Mouse (Mus musculus) liver, embryonic 13.5 days (tissue): ENCODE measurements around the gene Lrrc52. TPM values are rescaled to one million over a fixed set of nuclear protein-coding genes. Genes with fewer than 3 reads are reported as not detected.

Experiments used
- ATAC-seq: fragments of 200-750 bp; cut with Nextera tagmentation; 2 replicates; pipeline ENCODE4 v1.8.0; 2017; ENCODE audit warnings: low read depth, mild to moderate bottlenecking, moderate number of reproducible peaks, moderate library complexity
- DNase-seq: peaks from one replicate; pipeline ENCODE4 v3.0.0; 2022
- H3K27ac ChIP-seq: fragments of 300-500 bp; sonication (generic); 2 replicates; pipeline ENCODE4 v1.5.1; 2015; ENCODE audit warnings: moderate library complexity, mild to moderate bottlenecking, inconsistent platforms
- H3K27me3 ChIP-seq: fragments of 300-500 bp; sonication (generic); 2 replicates; pipeline ENCODE4 v1.6.1; 2015; ENCODE audit warnings: mild to moderate bottlenecking, inconsistent platforms
- H3K36me3 ChIP-seq: fragments of 300-500 bp; sonication (generic); 2 replicates; pipeline ENCODE4 v1.6.1; 2015; ENCODE audit warnings: mild to moderate bottlenecking, inconsistent platforms
- H3K4me1 ChIP-seq: fragments of 300-500 bp; sonication (generic); replicated peaks from 2 replicates; pipeline ENCODE4 v1.6.1; 2015; ENCODE audit warnings: inconsistent platforms
- H3K4me2 ChIP-seq: fragments of 300-500 bp; sonication (generic); 2 replicates; pipeline ENCODE4 v1.6.1; 2015; ENCODE audit warnings: inconsistent platforms, mild to moderate bottlenecking, moderate library complexity
- H3K4me3 ChIP-seq: fragments of 300-500 bp; sonication (generic); replicated peaks from 2 replicates; pipeline ENCODE4 v1.5.1; 2015; ENCODE audit warnings: mild to moderate bottlenecking, inconsistent platforms
- H3K9ac ChIP-seq: fragments of 300-500 bp; sonication (generic); 2 replicates; pipeline ENCODE4 v1.6.1; 2015; ENCODE audit warnings: mild to moderate bottlenecking, inconsistent platforms
- H3K9me3 ChIP-seq: fragments of 300-500 bp; sonication (generic); replicated peaks from 2 replicates; pipeline ENCODE4 v1.6.1; 2016; ENCODE audit warnings: inconsistent platforms
- WGBS: fragments of 180-500 bp; shearing (Covaris S2); methylation state at CpG from one replicate; pipeline ENCODE4 v1.1.7; 2015; ENCODE audit not compliant: insufficient replicate concordance; 5-methylcytosine and 5-hydroxymethylcytosine counted together
- polyA plus RNA-seq: library from polyadenylated mRNA; unstranded; fragments of >200 nt; fragmentation: Nextera tagmentation; extraction: Ambion mirVana; gene quantifications from 2 replicates; pipeline ENCODE4 v1.2.1, GENCODE M21; 2015

Lrrc52 gene
- polyA plus RNA-seq, 1 experiment from 2014 or later: not detected

DNA sequence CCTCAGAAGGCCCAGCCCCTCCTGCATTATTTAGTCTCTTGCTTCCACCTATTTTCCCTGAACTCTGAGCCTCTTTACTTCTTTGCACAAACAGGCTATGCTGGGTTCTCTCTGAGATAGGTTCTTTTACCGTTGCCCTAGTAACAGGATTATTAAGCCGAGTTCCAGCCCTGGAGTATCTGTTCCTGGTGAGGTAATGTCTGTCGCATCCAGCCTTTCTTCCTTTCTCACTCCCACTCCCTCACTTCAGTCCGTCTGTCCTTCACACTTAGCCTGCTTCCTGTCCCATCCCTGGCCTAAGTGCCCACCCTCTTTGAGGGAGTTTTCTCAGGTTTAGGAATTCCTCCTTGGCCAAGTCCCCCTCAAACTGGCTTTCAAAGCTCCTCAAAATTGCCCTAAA lies 7.0 kb upstream of the Lrrc52 start:
- Histone ChIP-seq H3K27me3 (no peaks in the 10 kb centered on the region), H3K36me3 (no peaks in the 10 kb centered on the region), H3K4me3 (no peak overlapping the region), H3K9ac (no peak overlapping the region), H3K9me3 (no peaks in the 10 kb centered on the region), H3K27ac (no peak overlapping the region), H3K4me1 (no peaks in the 10 kb centered on the region), H3K4me2 (no peak overlapping the region)
- 53% methylated on average over 4 of the region's 4 CpGs for WGBS
- DNase-seq: no peak
- ATAC-seq: no peak

DNA sequence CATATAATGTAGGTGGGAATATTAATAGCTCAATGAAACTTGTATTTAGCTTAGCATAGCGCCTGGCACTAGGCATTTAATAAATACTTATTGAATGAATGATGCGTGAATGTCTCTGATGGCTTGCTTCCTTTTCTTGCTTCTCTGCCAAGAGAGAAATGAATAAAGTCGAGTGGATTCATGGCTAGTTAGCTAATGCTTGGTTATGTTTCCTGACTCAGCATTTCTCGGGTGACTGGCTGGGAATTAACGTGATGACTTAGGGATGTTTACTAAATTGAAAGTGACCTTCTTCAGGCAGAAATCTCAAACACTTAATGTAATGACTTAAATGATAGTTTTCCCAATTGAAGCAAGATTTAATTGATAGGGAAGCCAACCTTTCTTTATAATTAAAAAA lies 1.3 kb upstream of the Lrrc52 start:
- Histone ChIP-seq H3K9me3 (no peaks in the 10 kb centered on the region), H3K27ac (no peak overlapping the region), H3K4me3 (no peak overlapping the region), H3K4me2 (no peak overlapping the region), H3K27me3 (no peaks in the 10 kb centered on the region), H3K36me3 (no peaks in the 10 kb centered on the region), H3K4me1 (no peaks in the 10 kb centered on the region), H3K9ac (no peak overlapping the region)
- DNase-seq (no peak), ATAC-seq (no peak)
- 44% methylated on average over 5 of the region's 5 CpGs for WGBS

DNA sequence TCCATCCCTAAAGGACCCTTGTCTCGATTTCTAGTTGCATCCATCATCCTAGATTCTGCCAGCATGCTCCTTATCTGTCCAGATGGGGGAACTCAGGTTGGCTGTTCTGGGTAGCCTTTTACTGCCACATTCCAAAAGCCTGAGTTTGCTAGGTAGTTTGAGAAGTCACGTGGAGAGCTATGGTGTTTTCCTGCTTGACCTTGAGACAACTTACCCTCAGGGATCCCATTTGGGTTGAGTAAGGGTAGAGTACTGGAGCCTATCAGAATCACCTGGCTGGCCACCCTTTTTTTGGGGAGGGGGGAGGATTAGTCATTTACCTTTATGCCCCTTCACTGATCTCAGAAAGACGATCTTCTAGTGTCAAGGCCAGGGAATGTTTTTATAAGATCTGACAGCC lies 9.3 kb downstream of the Lrrc52 start:
- Histone ChIP-seq H3K36me3 (no peaks in the 10 kb centered on the region), H3K4me1 (peaks cover 6% of the 10 kb centered on the region), H3K4me2 (no peak overlapping the region), H3K27me3 (no peaks in the 10 kb centered on the region), H3K4me3 (no peak overlapping the region), H3K27ac (no peak overlapping the region), H3K9me3 (no peaks in the 10 kb centered on the region), H3K9ac (no peak overlapping the region)
- WGBS: 47% methylated on average over 3 of the region's 3 CpGs
- ATAC-seq (no peak), DNase-seq (no peak)

DNA sequence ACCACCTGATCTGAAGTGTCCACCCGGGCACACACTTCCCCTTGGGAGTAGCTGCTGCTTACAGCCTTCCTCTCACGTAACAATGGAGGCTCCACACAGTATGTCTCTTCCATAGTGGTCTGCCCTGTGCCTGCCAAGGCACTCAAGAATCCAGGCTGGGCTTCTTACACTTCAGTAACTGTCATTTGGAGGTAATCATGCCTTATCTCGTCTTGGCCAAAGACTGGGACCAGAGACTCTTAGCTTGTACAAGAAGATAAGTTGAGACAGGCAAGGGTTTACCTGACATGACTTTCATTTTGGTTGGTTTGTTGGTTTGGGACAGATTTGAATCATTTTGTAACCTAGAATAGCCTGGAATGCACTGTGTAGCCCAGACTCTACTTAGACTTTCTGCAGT lies 13.5 kb downstream of the Lrrc52 start:
- WGBS: 32% methylated on average over 3 of the region's 3 CpGs

DNA sequence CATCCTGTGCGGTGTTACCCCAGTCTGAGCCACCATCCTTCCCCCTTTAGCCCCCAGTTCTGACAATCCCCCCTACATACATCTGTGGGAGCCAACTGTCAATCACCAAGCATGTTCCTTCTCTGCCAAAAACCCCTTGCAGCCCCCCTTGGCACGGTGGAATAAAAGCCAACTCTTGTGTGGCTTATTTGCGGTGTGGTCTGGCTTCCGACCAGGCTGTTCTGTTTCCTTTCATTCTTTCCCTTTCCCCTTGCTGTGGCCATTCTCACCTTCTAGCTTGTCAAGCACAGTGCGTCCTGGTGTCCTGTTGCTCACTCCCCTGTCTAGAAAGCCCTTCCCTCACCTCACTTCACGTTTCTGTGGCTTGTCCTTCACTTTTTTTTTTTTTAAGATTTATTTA lies 14.1 kb downstream of the Lrrc52 start:
- no peak overlapping the region for H3K4me2 ChIP-seq
- ATAC-seq (no peak), DNase-seq (no peak)
- peaks cover 6% of the 10 kb centered on the region for H3K4me1 ChIP-seq
- H3K9me3 ChIP-seq: no peaks in the 10 kb centered on the region
- H3K9ac ChIP-seq: no peak overlapping the region
- H3K27ac ChIP-seq: no peak overlapping the region
- 42% methylated on average over 6 of the region's 6 CpGs for WGBS
- no peaks in the 10 kb centered on the region for H3K36me3 ChIP-seq
- no peaks in the 10 kb centered on the region for H3K27me3 ChIP-seq
- no peak overlapping the region for H3K4me3 ChIP-seq

More for the DNA sequence above, 13.5 kb downstream of the Lrrc52 start:
- Histone ChIP-seq H3K27ac (no peak overlapping the region), H3K4me2 (no peak overlapping the region), H3K9ac (no peak overlapping the region), H3K27me3 (no peaks in the 10 kb centered on the region), H3K4me1 (peaks cover 6% of the 10 kb centered on the region), H3K9me3 (no peaks in the 10 kb centered on the region), H3K4me3 (no peak overlapping the region), H3K36me3 (no peaks in the 10 kb centered on the region)
- peak; percentile 47 for ATAC-seq
- no peak for DNase-seq

DNA sequence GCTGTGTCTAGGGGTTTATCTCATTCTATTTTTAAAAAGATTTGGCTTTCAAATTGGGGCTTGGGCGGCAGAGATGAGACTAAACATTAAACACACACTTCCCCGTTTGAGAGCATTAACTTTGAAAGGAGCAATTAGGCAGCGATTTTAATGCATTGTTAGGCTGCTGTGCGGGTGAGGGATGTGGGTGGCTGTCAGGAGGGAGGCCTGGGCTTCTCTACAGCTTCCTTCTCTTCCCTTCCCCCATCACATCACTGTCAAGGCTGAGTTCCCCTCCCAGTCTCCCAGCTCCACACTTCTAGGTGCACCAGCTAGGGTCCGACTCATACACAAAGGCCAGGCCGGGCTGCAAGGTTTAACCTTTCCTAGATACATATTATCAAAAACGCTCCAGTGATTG lies 18.0 kb downstream of the Lrrc52 start:
- no peak overlapping the region for H3K9ac ChIP-seq
- no peak for DNase-seq
- H3K4me3 ChIP-seq: no peak overlapping the region
- 30% methylated on average over 7 of the region's 7 CpGs for WGBS
- ATAC-seq: no peak
- no peak overlapping the region for H3K4me2 ChIP-seq
- H3K9me3 ChIP-seq: no peaks in the 10 kb centered on the region
- H3K4me1 ChIP-seq: peaks cover 29% of the 10 kb centered on the region
- no peaks in the 10 kb centered on the region for H3K36me3 ChIP-seq
- no peaks in the 10 kb centered on the region for H3K27me3 ChIP-seq
- no peak overlapping the region for H3K27ac ChIP-seq

DNA sequence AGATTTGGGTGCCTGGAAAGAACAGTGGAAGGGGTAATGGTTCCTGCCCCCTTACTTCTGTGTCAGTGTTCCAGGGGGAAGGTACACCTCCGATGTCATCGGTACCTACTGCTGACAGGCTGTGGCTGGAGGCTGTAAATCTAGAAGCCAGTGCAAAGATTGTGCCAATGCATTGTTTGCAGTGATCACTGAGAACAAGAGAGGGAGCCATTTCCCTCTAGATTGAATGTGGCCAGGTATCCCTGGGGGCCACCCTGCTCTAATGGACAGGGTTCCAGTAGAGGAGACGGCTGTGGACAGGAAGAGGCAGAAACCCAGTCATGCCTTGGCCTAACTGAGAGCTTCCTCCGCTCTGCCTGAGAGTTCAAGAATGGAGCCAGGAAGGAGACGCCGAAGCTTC lies 18.5 kb downstream of the Lrrc52 start:
- DNase-seq (no peak), ATAC-seq (no peak)
- Histone ChIP-seq H3K27me3 (no peaks in the 10 kb centered on the region), H3K9ac (no peak overlapping the region), H3K4me3 (no peak overlapping the region), H3K4me2 (no peak overlapping the region), H3K36me3 (no peaks in the 10 kb centered on the region), H3K27ac (no peak overlapping the region), H3K4me1 (peaks cover 27% of the 10 kb centered on the region), H3K9me3 (no peaks in the 10 kb centered on the region)
- 57% methylated on average over 6 of the region's 6 CpGs for WGBS

DNA sequence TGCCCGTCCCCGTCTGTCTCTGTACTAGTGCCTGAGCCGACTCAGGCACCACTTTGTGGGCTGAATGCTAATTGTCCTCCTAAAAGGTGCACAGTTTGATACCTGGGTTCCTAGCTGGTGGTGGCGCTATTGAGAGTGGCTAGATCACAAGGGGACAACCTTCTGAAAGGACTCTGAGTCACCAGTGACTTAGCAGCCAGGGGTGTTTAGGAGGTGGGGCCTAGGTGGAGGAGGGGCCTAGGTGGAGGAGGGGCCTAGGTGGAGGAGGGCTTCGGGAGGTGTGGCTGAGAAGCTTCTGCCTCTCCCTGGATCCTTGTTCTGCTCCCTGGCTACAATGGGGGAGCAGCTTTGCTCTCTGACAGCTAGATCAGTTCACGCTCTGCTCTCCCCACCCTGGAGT lies 20.1 kb downstream of the Lrrc52 start:
- Histone ChIP-seq H3K27ac (no peak overlapping the region), H3K9me3 (no peaks in the 10 kb centered on the region), H3K4me1 (peaks cover 26% of the 10 kb centered on the region), H3K36me3 (no peaks in the 10 kb centered on the region), H3K4me2 (no peak overlapping the region), H3K9ac (no peak overlapping the region), H3K4me3 (no peak overlapping the region), H3K27me3 (no peaks in the 10 kb centered on the region)
- 75% methylated on average over 6 of the region's 6 CpGs for WGBS
- DNase-seq: peak; percentile 25
- ATAC-seq: peak; percentile 69

DNA sequence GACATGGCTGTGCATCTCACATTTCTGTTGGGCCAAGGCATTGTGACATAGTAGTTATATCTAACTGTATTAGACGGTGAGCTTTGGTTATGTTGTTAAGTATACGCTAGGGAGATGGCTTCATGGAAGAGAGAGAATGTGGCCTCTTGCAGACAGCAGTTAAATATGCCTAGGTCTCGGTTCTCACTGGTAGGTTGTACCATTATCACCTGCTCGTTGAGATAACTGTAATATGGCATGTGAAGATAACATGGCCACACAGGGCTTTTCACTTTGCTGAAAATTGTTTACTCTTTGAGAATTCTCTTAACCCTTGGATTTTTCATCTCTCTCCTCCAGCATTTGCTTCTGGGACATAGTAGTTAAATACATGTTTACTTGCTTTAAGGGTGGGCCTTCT lies 21.4 kb downstream of the Lrrc52 start:
- Histone ChIP-seq H3K9me3 (no peaks in the 10 kb centered on the region), H3K4me3 (no peak overlapping the region), H3K9ac (0 out of 2 replicates have a peak overlapping the region, but pooled peaks have one; percentile 7), H3K27ac (peak overlapping the region; percentile 50; the same call in 1 of the 2 replicates), H3K4me1 (peaks cover 26% of the 10 kb centered on the region), H3K4me2 (peak overlapping the region; percentile 23), H3K36me3 (no peaks in the 10 kb centered on the region), H3K27me3 (no peaks in the 10 kb centered on the region)
- 28% methylated on average over 4 of the region's 4 CpGs for WGBS
- ATAC-seq (peak; percentile 88), DNase-seq (peak; percentile 10)

DNA sequence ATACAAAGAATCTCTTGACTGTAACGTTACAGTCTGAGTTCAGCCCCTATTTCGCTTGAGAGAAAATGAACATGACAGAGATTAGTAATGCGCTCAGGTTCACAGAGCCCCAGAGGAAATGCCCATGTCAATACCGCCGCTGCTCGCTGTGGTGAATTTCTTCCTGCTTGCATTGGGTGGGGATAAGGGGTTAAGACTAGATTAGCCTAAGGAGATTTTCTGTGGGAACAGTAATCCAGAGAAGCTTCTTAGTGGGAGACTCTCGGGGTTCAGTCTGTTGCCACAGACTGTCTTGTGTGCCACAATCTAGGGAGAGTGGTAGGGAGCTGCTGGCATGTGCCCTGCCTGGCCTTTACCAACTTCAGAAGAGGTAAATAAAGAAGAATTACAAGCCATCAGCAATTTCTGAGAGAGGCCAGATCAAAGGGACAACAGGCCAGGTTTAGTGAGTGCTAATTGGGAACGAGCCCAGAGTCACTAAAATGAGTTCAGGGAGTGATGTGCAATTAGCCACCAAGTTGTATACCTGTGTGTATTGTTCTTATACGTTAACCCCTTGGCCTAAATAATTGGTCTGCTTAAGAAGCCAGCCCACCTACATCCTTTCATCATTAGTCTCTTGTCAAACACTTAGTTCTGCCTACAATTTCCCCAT lies 28.2 kb downstream of the Lrrc52 start:
- Histone ChIP-seq H3K4me1 (peaks cover 3% of the 10 kb centered on the region; the same call in 1 of the 2 replicates), H3K27me3 (peaks cover 10% of the 10 kb centered on the region), H3K27ac (no peak overlapping the region), H3K4me2 (no peak overlapping the region), H3K4me3 (no peak overlapping the region), H3K9me3 (no peaks in the 10 kb centered on the region), H3K36me3 (no peaks in the 10 kb centered on the region), H3K9ac (no peak overlapping the region)
- DNase-seq: no peak
- 55% methylated on average over 9 of the region's 9 CpGs for WGBS
- ATAC-seq: no peak

DNA sequence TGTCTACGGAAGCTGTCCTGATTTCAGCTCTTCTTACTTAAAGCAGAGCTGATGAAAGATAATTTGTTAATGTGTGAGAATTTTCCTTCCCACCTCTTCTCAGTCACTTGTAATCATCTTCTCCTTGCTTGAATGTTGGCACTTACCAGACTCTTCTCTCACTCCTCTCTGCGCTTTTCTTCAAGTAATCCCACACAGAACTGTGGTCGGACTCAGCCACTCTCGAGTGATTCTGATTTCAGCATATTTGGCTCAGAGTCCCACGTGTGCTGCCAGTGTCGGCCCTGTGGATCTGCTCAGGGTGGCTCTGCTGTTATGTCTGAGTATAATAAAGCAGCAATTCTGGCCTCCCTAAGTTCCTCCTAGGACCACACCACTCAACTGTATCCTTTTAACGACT lies 29.5 kb downstream of the Lrrc52 start:
- Histone ChIP-seq H3K27ac (no peak overlapping the region), H3K27me3 (peaks cover 12% of the 10 kb centered on the region), H3K9me3 (no peaks in the 10 kb centered on the region), H3K4me1 (no peaks in the 10 kb centered on the region), H3K36me3 (no peaks in the 10 kb centered on the region), H3K9ac (no peak overlapping the region), H3K4me2 (no peak overlapping the region), H3K4me3 (no peak overlapping the region)
- no peak for DNase-seq
- ATAC-seq: no peak
- 63% methylated on average over 7 of the region's 7 CpGs for WGBS

DNA sequence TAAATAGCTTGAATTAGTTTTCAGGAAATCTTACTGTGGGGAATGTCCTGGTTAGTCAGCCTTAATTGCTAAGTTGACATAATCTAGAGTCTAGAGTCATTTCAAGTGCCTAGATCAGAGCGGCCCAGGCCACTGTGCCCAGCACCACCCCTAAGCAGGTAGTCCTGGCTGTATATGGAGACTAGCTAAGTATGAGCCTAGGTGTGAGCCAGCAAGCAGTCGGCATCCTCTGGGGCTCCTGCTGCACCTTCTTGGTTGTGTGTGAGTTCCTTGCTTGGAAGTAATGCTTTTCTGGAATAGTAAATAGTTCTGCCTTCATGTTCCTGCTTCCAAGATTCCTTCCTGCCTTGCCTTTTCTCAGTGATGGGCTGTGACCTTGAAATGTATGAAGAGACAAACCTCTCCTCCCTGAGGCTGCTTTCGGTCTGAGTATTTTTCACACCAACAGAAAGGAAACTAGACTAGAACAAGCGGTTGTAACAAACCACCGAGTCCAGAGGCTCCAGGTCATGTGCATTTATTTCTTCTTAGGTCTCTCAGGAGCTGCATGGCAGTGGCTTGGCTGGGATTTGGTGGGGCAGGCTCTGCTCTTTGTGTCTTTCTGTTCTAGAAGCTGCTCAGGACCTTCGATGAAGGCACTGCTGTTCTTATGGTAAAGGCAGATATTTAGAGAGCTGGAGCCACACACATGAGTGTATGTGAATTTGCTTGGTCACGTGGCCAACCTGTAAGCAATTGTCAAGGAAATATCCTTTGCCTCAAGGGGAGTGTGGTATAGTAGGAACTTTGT lies 30.2 kb downstream of the Lrrc52 start:
- WGBS: 64% methylated on average over 7 of the region's 7 CpGs
- no peak overlapping the region for H3K4me3 ChIP-seq
- no peak overlapping the region for H3K4me2 ChIP-seq
- no peaks in the 10 kb centered on the region for H3K4me1 ChIP-seq
- H3K27ac ChIP-seq: no peak overlapping the region
- H3K9ac ChIP-seq: no peak overlapping the region
- ATAC-seq (no peak), DNase-seq (no peak)
- no peaks in the 10 kb centered on the region for H3K9me3 ChIP-seq
- H3K36me3 ChIP-seq: no peaks in the 10 kb centered on the region
- H3K27me3 ChIP-seq: peaks cover 12% of the 10 kb centered on the region
